Mouse (Mus musculus) small intestine, adult 2 months (tissue): Measurements from ENCODE around the gene Tfip11.

Source experiments
- CTCF ChIP-seq: fragments of 200-500 bp; IDR thresholded peaks from 2 replicates; pipeline ENCODE4 v1.5.1; 2012; ENCODE audit warnings: low read depth, mild to moderate bottlenecking, control low read depth, inconsistent platforms, low read length, moderate library complexity, mixed read lengths; ENCODE audit not compliant: insufficient replicate concordance, insufficient read length; ENCODE audit errors: extremely low read depth
- POLR2A ChIP-seq: fragments of 200-500 bp; IDR thresholded peaks from 2 replicates; pipeline ENCODE4 v1.6.1; 2012; ENCODE audit warnings: low read depth, mild to moderate bottlenecking, control low read depth, inconsistent platforms, low read length, moderate library complexity

- TF ChIP-seq CTCF (no peak), POLR2A (no peak)
Observed at GRCm38 (mm10) chr5:112376111-112376510, 50.0 kb downstream of the Tfip11 start.
